Mouse (Mus musculus) frontal cortex, postnatal 36 days (tissue): Measurements from ENCODE around the gene Zfp423.
A peak's percentile ranks its signal among the peaks of the same experiment; 100 is the strongest.

Source experiments
- DNase-seq, 2 experiments: peaks; one replicate each; pipeline ENCODE4 v3.0.0; 2022; ENCODE audit warnings: low spot score in 2 of 2

The Zfp423 gene

DNA sequence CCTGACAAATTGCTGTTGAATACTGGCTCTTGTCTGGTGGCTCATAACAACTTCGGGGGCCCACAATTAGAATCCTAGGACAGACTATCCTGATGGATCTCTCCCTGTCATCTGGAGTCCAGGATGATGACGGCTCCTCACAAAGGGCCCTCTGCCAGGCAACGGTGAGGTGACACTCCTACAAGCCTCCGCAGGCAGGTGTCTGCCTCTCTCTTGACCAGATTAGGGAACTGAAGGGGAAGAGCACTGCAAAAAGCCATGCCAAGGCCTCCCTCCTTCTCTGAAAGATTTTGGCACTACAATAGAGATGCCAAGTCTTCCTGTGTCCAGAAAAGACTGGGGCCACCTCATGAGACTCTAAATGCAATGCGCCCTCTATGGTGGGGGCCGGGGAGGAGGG, 7.1 kb downstream of the Zfp423 start:
- no peak for DNase-seq

DNA sequence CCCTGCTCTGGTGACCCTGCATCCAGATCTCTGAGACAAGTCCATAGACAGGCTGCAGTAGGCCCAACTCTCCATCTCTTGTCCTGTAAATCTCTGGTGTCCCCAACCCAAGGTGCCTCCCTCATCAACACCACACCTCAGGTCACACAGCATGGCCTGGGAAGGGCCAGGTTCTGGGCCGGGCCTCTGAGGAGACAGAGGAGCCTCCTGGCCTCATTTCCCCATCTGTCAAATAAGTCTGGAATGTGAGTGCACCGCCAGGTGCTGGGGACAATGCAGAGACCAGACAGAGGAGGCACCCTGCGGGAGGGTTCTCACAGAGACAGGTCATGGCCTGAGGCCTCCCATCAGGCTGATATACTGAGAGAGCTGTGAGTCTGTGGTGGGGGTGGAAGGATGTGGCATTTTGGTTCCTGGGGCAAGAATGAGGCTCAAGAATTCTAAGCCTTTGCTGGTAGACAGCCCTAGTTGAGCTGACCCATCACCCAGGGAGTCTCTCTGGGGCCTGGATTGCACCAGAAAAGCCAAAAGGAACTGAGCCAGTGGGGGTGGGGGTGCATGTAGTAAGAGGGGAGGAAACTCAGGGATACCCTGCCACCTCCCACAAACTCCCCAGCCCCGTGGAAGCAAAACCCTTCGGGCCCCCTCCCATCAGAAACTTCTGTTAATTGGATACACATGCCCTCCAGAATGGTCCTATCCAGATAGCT, 15.0 kb downstream of the Zfp423 start:
- no peak for DNase-seq

DNA sequence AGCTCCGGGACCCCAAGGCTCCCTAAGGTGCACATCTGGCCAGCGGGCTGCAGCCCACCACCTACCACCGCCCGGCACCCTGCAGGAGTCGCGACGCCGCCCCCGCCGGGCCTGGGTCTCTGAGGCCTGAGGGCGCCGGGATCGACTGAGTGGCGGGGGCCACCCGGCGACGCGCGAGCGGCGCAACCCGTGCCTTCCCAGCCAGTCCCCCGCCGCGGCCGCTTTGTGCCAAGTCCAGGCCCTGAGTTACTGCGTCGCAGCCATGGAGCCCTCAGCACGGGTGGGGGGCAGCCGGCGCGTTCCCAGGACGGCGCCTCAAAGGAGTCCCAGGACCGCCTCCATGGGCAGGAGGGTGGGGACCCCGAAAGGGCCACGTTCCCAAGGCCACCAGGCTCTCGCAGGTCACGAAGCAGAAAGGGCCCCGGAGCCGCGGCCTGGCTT, 15.7 kb downstream of the Zfp423 start:
- no peak for DNase-seq

DNA sequence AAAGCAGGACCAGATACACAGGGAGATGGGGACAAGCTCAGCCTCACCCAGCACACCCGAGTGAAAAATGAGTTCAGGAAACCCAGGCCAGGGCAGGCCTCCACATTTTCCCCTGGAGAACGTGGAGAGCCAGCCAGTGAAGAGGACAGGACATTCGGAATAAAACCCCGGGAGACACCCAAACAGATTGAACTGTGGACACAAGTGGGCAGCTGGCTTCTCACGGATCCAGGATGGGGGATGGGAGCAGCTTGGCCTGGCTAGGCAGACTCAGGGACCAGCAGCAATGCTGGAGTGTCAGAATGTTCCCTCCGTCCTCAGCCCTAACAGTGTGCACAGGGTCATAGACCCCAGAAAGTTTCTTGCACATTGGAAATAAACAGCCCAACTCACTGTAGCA, 18.7 kb downstream of the Zfp423 start:
- no peak for DNase-seq

DNA sequence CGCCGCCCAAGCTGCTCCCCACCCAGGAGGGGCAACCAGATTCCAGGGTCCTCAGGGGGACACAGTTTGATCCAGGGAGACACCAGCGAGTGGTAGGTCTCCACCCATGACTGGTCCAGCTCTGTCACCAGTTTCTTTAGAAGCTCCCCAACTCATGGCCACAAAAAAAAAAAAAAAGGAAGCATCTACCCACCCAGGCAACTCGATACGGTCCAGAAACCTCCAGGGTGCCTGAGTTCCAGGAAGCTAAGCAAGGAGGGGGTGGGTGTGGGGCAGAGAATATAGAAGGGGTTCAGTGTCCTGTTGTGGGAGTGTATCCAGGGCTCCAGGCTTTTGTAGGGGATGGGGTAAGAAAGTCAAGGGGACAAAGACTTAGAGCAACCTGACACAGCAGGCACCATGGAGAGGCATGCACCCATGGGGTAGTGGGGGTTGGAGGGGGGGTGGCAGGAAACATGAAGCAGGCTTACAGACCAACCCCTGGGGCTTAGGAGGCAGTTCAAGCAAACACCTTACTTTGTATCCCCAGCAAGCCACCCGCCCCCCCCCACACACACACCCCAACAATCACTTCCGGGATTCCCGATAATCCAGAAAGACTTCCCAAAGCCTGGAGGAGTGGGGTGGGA, 20.0 kb downstream of the Zfp423 start:
- no peak for DNase-seq

DNA sequence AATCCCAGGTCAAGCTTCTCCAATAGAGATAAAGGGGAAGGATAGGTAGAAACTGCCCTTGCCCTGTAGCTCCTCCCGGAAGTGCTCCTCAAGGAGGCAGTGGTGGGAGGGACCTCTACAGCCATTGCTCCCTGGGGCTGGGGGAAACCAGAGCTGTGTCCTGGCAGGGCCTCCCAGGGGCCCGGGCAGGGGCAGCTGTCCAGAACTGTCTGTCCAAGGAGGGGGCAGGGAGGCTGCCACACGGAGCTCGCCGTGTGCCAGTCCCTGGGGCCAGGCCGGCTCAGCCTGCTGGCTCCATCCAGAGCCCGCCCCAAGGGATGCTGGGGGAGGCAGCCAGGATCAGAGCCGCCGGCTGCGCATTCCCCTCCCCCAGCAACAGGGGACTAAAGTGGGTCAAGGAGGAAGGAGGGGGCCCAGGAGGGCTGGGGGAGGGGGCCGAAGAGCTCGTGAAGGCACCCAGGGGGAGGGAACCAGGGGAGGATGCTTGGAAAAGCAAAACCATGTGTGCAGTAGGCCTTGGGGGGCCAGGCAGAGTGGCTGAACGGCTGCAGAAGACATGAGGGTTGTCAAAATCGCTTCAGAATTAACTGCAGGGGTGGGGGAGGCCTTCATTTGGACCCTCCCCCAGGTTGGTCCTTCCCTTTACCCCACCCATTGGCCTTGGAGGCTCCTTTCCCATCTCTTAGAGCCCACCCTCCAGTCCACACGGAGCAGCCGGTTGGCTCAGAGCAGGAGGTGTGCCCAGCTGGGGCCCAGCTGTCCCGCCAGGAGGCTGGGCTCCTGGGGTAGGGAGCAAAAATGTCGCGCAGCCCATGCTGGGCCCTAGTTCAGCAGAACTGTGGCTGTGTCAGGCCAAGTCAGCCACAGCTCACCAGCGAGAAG, 20.8 kb downstream of the Zfp423 start:
- DNase-seq = peak; percentile 33 to 51

DNA sequence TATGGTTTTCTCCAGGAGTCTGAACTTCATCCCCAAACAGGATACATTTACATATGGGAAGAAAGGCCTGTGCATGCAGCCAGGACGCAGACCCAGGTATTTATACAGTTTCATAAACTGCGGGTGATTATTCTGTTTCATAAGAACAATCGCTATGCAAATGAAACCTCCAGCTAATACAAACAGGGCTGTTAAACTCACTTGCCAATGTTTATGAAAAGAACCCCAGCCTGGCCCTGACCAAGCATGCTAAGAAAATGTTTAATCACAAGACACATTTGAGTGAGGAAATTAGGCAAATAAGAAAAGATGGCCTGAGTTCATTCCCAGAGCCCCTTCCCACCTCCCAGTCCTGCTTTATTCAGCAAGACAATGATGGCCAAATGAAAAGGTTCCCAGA, 22.2 kb downstream of the Zfp423 start:
- no peak for DNase-seq

DNA sequence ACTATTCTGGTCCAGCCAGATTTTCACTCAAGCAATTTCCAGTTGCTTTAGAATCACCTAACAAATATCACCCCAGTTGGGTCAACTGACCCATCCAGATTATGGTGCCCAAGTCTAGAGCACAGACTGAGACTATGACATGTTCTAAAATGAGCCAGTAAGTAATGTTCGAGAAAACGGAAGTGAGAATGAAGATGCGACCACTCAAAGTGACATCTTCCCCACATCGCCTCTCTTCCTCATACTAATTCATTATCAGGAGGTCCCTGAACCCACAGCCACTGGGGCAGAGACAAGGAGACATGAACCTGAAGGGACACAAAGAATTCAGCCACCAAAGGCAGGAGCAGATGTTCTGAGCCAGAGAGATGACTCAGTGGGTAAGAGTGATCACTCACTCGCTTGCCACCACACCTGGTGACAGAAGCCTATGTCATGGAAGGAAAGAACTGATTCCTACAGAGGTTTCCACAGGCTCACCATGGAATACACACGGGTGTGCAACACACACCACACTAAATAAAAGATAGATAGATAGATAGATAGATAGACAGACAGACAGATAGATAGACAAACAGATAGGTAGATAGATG, 24.2 kb downstream of the Zfp423 start:
- DNase-seq = no peak

DNA sequence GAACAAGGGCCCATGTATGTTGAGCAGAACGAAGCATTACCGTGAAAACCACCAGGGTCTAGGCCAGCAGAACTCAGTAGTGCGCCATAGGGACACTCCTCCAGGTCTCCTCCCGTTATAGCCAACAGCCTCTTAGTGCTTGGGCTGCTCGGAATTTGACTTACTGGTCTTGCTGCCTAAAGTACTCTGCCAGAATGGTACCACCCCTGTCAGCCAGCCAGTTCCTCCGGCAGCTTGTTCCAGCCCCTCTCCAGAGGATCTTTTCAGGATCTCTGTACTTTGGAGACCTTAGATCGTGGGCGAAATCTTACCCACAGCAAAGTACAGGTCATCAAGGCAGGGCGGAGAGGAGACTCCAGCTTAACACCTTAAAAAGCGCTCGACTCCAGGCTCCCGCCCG, 25.2 kb downstream of the Zfp423 start:
- DNase-seq = no peak

DNA sequence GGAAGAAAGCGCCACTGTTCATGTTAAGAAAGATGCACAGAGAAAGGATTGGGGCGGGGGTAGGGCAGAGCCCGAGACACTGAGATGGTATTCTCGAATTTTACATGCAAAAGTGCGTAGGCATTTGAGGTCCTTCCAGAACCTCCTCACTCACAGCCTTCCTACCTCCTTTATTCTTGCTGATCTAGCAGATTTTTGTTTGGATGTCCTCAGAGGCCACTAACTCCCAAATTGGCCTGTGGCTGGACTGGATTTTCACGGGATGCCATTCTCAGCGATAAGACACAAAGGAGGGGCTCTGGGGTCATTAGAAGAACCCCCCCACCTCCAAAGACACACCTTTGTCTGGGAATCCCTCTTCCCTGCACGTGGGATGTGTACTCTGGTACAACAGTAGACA, 25.6 kb downstream of the Zfp423 start:
- DNase-seq = no peak

DNA sequence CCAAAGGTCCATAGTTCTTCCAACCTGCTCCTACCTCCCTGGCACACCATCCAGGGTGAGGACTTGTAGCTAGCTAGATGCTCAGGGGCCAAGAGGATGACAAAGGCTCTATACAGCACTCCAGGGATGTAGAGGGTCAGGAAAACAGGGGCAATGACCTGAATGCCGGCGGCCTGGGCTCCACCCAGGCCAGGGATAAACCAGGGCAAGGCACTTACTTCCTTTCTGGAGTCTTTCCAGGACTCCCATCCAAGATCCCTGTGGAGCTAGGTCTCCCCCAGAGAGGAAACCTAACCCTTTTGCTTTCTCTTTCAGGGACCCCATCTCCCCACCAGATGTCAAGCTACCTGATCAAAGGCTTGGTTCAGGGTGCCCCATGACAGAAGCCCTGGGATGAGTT, 30.5 kb downstream of the Zfp423 start:
- DNase-seq = no peak

DNA sequence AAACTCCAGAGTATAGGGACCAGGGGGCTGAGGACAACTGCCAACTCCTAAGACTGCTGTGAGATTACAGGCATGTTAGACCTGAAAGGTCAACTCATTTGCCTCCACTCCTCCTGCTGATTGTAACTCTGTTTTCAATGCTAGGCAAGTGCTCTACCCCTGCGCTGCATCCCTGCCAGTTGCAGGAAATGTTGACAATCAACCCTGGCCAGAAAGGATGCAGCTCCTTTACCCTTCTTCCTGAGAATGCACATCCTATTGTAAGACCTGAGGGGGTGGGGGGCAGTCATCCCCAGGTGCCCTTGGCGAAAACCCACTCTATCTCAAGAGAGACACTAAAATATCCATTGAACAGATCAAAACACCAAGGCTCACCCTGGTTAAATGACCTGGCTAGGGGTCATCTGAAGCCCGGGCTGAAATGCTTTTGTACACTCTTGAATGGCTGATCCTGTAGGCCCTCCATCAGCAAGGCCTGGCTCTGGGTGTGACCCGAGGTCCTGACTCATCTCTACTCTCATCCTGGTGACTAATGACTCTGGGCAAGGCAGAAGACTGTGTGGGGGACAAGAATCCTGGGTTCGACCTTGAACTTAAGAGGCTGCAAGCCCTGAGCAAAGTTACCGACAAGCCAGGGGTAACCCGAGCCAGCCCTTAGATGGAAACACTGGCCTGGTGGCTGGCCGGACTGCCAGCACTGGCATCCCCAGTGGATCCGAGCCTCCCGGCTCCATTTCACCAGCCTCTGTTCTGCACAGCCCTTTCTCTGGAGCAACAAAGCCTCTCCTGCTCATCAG, 32.2 kb downstream of the Zfp423 start:
- no peak for DNase-seq

DNA sequence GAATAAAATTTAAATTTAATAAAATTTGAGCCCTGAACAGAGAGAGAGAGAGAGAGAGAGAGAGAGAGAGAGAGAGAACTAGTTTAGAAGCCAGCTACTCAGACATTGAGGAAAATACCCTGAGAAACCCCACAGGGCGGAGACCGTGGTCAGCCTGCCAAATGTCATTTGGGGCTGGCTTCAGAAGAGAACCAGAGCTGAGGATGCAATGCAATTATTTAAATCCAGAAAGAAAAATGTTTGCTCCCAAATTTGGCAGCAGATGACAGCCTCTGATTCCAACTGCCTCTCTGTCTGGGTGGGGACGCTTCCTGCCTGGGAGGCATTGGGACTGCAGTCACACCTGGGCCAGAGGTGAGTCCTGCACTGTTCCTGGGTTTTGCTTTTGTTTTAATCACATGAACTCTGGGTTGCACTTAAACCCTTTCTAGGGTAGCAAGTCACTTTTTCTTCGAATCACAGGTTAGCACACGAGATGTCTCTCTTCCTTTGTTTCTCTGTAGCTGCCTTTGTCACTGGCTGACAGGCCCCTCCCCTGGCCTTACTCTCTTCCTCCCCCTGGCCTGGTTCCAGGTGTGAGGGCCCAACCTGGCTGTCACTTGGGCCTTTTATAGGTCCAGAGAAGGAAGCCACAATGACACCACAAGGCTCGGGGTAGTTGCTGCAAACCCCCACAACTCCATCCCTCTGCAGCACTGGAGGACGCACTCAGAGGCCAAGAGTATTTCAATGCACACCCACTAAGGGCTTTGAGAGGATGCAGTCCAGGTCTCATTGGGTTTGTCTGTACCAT, 33.1 kb downstream of the Zfp423 start:
- DNase-seq = no peak

DNA sequence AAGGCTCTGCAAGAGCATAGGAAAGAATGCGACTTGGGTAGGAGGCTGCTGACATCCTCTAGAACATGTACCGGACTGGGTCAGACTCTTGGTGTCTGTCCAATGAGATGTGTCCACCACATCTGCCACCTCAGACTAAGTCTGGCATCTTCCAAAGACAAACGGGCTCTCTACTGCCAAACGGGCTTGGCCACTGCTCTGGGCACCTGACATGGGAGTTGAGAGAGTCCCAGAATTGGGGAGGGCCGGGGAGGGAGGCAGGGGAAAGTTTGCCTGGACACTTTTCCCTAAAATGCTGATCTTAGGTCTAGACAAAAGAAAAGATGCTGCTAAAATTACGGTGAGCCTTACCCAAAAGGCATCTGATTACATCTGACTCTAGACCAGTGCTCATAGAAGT, 36.5 kb downstream of the Zfp423 start:
- DNase-seq = no peak

DNA sequence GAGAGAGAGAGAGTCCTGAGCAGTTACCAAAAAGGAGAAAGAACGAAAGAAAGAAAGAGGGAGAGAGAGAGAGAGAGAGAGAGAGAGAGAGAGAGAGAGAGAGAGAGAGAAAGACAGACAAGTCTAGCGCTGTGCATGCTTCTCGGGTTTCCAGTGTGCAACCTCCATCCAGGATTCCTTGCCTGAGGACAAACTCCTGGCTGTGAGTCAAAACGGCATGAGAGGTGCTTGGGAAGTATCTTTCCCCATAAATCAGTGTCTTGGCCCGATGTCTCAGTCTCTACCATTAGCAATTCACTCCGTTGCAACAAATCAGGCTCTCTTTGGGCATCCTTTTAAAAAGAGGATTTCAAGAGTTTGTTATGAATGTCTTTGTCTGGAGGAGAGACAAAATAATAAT, 36.9 kb downstream of the Zfp423 start:
- DNase-seq = no peak

DNA sequence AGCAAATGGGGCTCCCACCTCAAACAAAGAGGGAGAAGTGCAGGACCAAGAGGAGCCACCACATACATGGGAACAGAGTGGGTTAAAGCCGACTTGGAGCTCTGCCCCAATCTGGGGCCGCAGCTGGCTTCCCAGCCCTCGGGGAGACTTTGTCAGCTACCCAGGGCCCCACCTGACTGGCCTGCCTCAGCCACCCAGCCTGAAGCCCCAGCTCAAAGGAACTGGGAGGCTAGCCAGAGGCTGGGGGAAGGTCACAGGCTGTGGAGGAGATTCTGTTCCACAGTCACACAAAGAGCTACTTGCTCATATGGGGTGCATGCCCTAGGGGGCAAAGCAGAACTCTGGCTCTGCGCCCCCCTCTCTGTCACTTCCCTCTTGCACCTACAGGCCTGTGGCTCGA, 41.4 kb downstream of the Zfp423 start:
- DNase-seq = no peak

DNA sequence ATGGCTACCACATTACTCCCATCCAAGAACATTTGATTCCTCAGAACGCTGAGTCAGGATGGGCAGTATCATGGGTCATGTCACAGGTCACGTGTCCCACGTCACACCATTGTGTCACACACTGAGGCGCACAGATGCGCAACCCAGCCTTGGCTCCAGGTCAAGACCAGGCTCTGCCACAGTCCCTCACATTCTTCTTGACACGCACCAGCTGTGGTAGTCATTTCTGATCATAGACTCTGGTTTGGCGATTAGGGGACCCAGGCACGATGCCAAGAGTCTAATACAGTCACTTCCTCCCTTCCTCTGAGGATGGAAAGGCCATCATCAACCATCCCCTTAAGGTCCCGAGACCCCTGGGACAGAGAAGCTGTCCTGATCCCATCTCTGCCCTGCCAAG, 43.6 kb downstream of the Zfp423 start:
- DNase-seq = no peak

DNA sequence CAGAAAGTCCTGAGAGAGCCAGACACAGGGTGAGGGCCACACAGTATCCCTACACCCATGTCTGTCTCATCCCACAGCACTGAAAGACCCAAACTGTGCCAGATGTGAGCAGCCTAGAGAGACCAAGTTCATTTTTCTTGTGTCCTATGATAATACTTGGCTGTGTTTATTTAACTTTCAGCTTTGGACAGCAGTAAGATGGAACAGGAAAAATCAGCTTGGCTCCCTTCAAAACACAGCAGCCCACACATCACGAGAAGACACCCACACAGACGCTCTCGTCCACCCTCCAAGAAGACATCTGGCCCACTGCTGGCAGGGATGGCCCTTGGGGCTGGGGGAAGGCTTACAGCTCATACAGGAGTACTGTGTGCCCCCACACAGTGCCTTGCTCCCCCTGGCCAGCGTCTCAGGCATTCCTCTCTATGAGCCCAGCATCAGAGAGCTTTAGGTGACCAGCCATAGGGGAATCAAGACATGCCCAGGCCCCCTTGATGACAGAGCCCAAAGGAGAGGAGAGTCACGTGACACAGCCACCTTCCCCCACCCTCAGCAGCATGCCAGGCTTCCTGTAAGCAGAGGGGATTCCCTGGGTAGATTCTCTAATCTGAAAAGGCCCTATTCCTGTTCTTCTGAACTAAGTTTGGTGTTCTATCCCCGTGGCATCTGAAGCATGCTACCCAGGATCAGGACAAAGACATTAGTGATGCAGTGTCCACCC, 45.0 kb downstream of the Zfp423 start:
- DNase-seq = no peak

DNA sequence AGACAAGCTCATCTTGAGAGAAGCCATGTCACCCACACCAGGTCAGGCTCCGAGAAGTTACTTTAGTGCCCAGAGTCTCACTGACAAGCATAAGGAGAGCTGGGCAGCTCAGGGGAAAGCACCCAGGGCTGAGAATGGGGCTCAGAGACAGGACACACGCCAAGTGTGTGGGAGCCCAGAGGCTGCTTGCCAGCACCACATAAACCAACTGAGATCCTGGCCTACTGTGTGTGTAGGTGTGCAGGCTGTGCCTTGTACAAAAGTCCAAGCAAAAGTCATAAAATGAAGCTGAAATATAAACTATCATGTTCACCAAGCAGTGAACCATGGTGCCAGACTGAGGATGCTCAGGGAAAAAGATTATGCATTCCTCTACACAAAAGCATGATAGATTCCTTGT, 50.5 kb downstream of the Zfp423 start:
- DNase-seq = peak in 1 of 2 experiments; percentile 21

DNA sequence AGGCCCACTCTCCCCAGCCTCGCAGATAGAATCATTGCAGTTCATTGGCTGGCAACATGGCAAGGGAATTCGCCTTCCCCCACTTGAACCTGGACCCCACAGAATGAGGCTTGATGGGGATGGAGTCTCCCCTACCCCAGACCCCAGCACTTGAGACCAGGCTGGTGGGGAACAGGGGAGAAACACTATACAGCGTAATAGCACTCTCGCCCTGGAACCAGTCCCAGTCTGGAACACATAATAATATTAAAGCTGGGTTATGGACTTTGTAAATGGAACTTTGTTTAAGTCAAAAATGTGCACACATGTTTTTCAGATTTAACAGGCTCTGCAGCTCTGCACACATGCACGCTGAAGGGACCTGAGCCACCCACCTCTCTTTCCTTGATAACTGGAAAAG, 54.0 kb downstream of the Zfp423 start:
- DNase-seq = no peak
